In genomic region chr1:162740401-162740835, GRCm38 (mm10) we compare ENCODE assay signal across 8 mouse cellular contexts. TPM values are rescaled to one million over a fixed set of nuclear protein-coding genes. Genes with fewer than 3 reads are reported as not detected.
DNase-seq lines count a peak whose midpoint lies in the region; ATAC-seq lines count a peak whose summit lies in the region.

Gene Prrc2c, minus strand, starts transcription at chr1:162740556.

- peak within 1 kb of the TSS; percentile 86 for H3K4me3 ChIP-seq in hindbrain, embryonic 15.5 days

- no peaks in the 10 kb centered on the region for H3K9me3 ChIP-seq in hindbrain, embryonic 15.5 days

- peaks cover 28% of the 10 kb centered on the region for H3K4me1 ChIP-seq in hindbrain, embryonic 15.5 days (replicated peaks)

- H3K27ac ChIP-seq in hindbrain, embryonic 15.5 days (replicated peaks) = peak within 1 kb of the TSS; percentile 97

- peak within 1 kb of the TSS; percentile 64 for H3K4me2 ChIP-seq in hindbrain, embryonic 15.5 days

- H3K27me3 ChIP-seq in hindbrain, embryonic 15.5 days = no peaks in the 10 kb centered on the region

- H3K36me3 ChIP-seq in hindbrain, embryonic 15.5 days = no peaks in the 10 kb centered on the region

- under 1% methylated on average over 36 of the region's 36 CpGs for WGBS in hindbrain, embryonic 15.5 days

- H3K9ac ChIP-seq in hindbrain, embryonic 15.5 days = peak within 1 kb of the TSS; percentile 93

- ATAC-seq in hindbrain, embryonic 15.5 days (ENCODE audit: low FRiP score, low read depth) = peak; percentile 98

- DNase-seq in T-cell, adult 2 months (ENCODE audit: low spot score) = peak; percentile 98
- DNase-seq in cerebellum, postnatal 36 days = peak; percentile 100
- DNase-seq in frontal cortex, postnatal 36 days (ENCODE audit: low spot score in 2 of 2) = peak; percentile 98 to 100
- peak; percentile 96 for DNase-seq in left cerebral cortex, adult 11 months (ENCODE audit: low spot score)
- peak; percentile 99 for DNase-seq in lung, postnatal 4 days
- peak; percentile 99 for DNase-seq in retina, postnatal 7 days (ENCODE audit: low read depth, low spot score)
- peak; percentile 96 for DNase-seq in urinary bladder, adult 2 months (ENCODE audit: low spot score)

RNA-seq across cellular contexts. Expression of gene Prrc2c, which starts in this region (rescaled TPM):
- 130 and 138 TPM in 2 replicates for polyA plus RNA-seq in hindbrain, embryonic 15.5 days (2015; fragmentation: Nextera tagmentation; extraction: Ambion mirVana)
- polyA plus RNA-seq in urinary bladder, adult 2 months (2012; rRNA removed) = 21.9 and 40.6 TPM in 2 replicates

Comparison
In these comparisons a context has a peak if more than half of its experiments do, and no peak if none do; other contexts are left out.
1. Peak in every context shown above with its lines: DNase-seq, ATAC-seq, H3K4me3 ChIP-seq and H3K27ac ChIP-seq.